Mouse (Mus musculus) ES-E14 (cell line): Measurements from ENCODE around the gene Gm48552.

Experiments
- CHD2 ChIP-seq: IDR thresholded peaks from 2 replicates; pipeline ENCODE4 v1.6.1; 2014; ENCODE audit warnings: mild to moderate bottlenecking, low read depth, low read length, inconsistent platforms
- HCFC1 ChIP-seq: IDR thresholded peaks from 2 replicates; pipeline ENCODE4 v1.6.1; 2012; ENCODE audit warnings: low read length, inconsistent platforms, borderline replicate concordance; ENCODE audit not compliant: insufficient read depth
- MAFK ChIP-seq: IDR thresholded peaks from 2 replicates; pipeline ENCODE4 v1.6.1; 2014; ENCODE audit warnings: mild to moderate bottlenecking, low read depth, low read length, inconsistent platforms; ENCODE audit not compliant: insufficient read depth
- ZC3H11A ChIP-seq: IDR thresholded peaks from 2 replicates; pipeline ENCODE4 v1.6.1; 2012; ENCODE audit warnings: low read depth, mild to moderate bottlenecking, inconsistent platforms, low read length, borderline replicate concordance
- ZNF384 ChIP-seq: IDR thresholded peaks from 2 replicates; pipeline ENCODE4 v1.6.1; 2012; ENCODE audit warnings: low read depth, low read length, inconsistent platforms

DNA sequence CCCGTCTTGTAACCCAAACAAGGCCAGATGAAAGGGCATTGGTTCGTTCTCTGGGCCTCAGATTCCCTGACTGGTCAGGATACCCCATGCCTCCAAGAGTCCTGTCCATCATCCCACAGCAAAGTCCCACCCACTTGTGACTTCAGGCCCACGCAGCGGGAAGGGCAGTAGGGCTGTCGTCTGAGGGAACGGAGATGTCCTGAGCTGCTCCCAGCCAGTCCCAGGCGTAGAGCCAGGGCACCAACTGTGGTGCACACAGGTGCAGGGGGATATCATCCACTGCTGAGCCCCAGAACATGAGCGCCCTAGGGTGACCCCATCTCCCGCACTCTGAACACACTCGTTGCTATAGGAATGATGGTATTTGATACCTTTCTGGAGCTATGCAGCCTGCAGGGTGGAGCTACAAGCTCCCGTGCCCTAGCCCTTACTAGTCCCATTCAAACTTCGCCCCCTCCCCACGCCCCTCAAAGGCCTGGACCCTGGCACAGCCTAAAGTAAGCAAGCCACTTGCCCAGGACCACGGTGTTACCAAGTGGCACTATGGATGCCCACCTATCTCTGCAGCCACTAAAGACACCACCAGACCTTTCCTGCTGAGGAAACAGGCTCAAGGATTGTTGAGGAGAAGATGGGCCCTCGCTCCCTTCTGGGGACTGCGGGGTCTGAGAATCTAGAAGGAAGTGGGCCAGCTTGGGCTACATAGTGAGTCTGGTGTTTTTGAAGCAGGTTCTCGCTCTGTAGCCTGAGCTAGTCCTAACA is 26.9 kb downstream of the Gm48552 start:
- TF ChIP-seq CHD2 (no peak), MAFK (no peak), ZNF384 (no peak), ZC3H11A (no peak), HCFC1 (no peak)
